Mouse (Mus musculus) megakaryocyte progenitor cell, adult 5-6 weeks (primary cell): ENCODE results near the gene Mamdc2. TPM values are rescaled to one million over a fixed set of nuclear protein-coding genes. Genes with fewer than 3 reads are reported as not detected.
"Not testable (repeated sequence)": the region's sequence is repeated elsewhere in the genome, so short reads cannot be mapped to it uniquely, and the experiment has no call there.

ENCODE experiments used
- ATAC-seq: replicated peaks from 2 replicates; pipeline ENCODE4 v1.8.0; 2016; ENCODE audit warnings: mild to moderate bottlenecking, moderate TSS enrichment, inconsistent platforms; ENCODE audit not compliant: poor library complexity
- total RNA-seq, 2 experiments: library from RNA; stranded (forward) in 1 of 2; stranded (reverse) in 1 of 2; fragments of 157-497, 149-512 nt in 1 of 2; fragments of 200-1000 nt in 1 of 2; gene quantifications; 2 replicates each; pipeline versions ENCODE4 v1.2.3 to v1.2.4; 2015 to 2017

Gene Mamdc2
- 0.20 and 0.35 TPM in 2 replicates for total RNA-seq (2015)
- total RNA-seq (2017): 0.17 and 0.54 TPM in 2 replicates

DNA sequence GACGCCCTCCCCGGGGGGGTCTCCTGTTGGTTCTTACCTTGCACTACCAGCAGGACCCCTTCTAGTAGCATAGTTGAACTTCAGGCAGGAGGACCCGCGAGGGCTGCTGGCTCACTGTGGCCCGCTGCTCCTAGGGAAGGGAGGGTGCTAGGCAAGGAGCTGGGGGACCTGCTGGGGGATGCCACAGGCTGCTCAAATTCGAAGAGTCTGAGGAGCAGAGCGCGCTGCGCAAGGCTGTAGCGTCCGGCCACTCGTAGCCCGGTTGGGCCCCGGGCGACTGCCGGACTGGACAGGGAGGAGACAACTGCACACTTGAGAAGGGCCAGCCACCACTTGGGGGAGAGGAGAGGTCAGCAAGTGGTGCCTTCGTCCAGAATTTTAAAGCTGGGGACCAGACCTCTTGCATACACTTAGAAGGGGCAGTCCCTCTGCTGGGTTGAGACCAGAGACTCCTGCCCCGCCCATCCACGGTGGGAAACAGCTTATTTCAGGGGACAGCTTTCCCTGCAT, at the start of gene Mamdc2:
Gene Mamdc2, minus strand, starts transcription at position 455 of the 510 bp plus-strand sequence.
- 0 out of 2 replicates have a peak, but pooled peaks have one; percentile 8 for ATAC-seq

DNA sequence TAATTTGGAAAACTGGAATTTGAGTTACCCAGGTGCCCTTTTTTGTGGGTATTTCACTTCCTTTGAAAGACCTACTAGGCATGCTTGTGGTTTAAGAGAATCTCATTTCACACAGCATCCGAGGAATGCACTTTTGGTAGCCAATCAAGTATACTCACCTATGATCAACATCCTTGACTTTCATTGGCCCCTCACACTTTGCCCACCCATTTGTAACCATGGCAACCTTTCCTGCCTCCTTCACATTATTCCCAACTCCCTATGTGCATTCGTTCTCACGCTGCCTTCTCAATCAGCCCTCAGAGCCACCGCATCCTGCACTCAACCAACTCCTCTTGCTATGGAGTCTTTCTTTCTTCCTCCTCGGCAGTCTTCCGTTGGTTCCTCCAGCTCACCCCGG, 49.8 kb upstream of the Mamdc2 start:
- ATAC-seq: no peak

DNA sequence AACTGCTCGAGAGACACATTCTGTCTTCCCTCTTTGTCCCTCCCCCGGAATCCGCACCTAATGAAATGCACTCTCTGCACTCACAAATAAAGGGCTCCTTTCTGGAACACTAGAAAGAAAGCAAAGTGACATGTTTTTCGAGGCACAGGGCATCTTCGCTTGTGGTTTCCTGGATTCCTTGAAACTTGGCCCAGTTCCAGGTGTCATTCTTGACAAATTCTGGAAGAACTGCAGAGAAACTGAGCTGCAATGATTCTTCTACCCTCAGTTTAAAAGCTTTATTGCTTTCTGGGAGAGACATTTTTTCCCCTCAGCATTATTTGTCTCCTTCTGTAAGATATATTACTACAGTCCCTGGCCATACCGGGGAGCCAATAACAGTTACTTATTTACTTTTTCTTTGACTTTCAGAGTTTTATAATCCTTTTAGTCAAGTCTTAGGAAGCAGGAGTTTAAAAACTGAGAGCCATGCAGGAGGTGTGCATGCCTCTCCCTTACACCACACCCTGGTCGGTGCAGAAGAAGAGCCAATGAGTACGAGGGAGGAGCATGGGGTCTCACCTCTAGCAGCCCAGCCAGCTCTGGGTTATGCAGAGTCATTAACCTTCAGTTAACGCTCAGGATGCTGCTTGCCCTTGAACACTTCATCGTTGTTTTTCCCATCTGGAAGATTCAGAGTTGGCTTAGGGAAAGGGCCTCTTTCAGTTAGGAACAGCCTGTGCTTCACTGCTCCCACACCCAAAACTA, 49.1 kb upstream of the Mamdc2 start:
- ATAC-seq: no peak

DNA sequence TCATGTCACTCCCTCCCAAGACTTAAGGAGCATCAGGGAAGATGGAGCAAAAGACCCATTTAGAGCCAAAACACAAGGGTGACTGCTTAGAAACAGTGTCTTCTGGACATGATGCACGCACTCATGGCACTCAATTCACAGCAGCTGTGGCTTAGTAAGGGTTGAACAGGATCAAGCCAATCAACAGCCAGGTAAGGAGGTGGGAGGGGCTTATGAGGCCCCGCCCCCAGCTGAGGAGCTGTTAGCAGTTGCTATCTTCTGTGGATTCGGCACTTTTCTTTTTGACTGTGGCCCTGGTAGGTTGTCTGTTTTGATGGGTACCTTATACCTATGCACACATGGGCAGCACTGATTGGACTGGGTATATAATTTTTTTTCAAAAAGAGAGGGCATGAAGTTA, 48.3 kb upstream of the Mamdc2 start:
- ATAC-seq: no peak

DNA sequence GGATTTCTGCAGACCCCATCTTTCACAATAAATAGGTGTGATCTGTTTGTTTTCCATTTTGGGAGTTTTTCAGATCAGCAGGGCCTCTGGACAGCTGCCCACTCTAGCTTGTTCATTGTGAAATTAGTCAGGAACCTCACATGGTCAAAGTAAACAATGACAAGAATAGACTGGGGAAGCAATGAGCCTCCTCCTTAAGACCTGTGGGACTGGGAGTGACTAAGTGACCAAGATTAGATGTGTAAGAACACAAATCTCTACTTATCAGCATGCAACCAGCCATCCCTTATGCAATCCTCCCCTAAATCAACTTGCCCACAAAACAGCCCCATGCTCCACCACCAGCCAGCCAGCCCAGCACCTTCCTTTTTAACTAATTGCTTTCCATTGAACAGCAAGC, 44.4 kb upstream of the Mamdc2 start:
- ATAC-seq: peak; percentile 64

DNA sequence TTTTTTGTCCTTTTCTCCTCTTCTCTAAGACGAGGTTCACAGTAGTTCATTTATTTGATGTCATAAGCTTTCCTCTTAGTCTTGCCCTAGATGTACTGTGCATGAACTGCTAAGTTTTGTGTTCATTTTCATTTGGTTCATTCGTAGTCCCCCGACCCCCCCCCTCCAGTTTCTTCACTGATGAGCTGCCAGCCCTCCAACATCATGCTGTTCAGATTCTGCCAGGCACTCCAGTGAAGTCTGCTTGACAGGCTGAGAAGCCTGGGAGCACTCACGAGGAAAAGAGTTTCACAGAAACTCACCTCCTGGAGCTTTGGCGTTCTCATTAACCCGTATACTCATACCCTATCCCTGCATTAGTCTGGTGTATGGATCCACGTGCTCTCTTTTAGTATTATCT, 42.5 kb upstream of the Mamdc2 start:
- ATAC-seq: not testable (repeated sequence)

DNA sequence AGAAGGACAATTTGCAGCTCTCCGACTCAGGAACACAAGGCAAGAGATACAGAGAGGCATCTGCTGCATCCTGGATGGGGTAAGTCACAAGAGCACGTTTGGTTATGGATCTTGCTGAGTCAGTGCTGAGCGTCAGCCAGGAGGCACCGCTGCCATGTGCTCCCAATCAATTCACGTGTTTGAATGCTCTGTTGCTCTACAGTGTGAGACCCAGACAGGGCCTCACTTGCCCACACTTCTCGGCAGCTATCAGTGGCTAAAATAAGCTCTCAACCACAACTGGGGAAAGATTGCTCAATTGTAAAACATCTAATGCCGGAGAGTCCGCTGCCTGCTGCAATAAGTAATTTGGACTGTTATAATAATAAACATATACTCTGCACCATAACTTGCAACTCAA, 41.5 kb upstream of the Mamdc2 start:
- peak; percentile 93 for ATAC-seq

DNA sequence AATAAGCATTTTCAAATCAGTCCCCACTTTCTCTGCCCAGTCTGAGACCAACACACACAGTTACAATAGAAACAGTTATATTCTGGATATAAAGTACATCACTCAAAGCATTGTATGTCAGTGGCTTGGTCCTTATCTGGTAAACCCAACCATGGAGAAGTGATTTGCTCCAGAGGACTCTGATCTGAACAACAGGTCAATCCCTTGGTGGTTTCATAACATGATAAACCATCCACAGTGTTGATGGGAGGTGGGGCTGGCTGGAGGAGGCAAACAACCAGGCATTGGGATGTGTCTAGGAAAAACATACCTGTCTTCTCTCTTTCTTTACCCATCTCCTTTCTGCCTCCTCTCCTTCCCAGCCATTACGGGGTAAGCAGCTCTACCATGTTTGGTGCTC, 39.2 kb upstream of the Mamdc2 start:
- ATAC-seq: no peak

DNA sequence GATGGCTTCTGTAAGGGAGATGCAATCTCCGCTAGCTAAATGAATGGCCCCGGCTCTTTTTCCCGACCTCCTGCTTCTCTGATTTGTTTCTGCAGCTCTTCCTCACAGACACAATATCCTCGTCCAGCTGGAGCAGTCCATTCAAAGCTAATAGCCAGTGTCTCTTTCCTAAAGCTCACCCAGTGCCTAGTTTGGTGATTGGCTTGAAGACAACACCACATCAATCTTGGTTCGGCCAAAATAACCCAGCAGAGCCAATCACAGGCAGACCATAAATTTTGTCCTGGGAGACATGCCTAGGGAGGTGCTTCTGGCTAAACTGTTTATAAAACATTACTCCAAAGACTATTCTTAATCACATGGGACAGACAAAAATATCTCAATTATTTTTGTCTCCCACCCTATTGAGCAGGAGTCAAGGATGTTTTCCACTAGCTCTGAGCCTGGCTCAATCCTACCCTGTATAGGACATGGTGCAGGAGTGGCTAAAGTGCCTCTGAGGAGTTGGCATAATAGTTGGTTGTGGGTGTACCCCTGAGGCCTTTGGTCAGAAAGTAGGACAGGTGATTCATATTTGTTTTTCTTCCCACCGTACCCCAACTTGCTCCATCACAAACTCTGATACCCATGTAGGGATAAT, 38.5 kb upstream of the Mamdc2 start:
- ATAC-seq: no peak

DNA sequence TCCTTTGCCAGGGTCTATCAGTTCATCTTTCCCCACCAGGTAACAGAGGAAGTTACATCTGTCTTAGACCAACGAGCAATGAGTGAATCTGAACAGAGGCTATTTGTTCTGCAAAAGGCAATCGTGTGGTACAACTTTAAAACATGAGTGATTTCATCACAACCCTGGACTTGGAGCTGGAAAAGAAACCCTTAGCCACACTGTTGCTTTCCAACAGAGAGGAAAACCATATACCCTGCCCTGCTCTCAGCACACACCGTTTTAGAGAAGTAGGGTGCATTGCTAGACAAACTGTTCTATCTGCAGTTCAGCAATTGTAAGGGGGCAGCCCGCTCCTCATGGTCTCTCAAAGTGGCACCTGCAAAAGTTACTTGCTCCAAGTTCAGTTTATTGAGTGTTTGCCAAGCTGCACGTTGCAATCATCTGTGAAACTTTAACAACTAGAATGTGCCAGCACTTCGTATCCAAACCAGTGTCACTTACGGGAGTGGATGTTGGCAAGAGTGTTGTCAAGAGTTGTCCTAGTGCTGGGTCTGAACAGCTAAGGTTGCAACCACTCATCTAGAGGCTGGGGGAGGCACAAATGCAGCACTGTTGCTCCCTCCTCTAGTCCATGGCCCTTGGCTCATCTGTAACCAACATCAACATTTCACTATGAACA, 37.8 kb upstream of the Mamdc2 start:
- ATAC-seq: 0 out of 2 replicates have a peak, but pooled peaks have one; percentile 30

DNA sequence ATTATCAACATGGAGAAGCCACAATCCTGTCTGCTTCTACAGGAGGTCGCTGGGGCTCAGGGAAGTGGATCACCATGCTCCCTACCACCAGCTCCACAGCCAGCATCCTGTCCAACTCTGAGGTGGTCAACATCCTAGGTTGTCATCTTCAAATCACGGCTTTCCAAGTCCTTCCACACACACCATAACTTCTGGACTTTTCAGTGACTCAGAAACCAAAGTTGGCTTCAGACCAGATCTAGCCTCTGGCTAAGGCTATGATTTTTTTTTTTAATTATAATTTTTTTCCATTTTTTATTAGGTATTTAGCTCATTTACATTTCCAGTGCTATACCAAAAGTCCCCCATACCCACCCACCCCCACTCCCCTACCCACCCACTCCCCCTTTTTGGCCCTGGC, 34.3 kb upstream of the Mamdc2 start:
- not testable (repeated sequence) for ATAC-seq

DNA sequence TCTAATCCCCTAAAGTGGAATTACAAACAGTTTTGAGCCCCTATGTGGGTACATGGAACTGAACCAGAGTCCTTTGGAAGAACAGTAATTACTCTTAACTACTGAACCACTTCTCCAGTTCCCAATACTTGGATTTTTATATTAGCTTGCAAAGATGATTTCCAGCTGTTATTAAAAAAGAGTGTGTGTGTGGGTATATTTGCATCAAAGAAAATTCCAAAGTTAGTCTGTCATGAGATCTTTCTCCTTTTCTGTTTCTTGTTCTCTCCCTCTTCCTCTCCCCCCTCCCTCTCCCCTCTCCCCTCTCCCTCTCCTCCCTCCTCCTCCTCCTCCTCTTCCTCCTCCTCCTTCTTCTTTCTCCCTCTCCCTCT, 31.3 kb upstream of the Mamdc2 start:
- ATAC-seq: no peak

DNA sequence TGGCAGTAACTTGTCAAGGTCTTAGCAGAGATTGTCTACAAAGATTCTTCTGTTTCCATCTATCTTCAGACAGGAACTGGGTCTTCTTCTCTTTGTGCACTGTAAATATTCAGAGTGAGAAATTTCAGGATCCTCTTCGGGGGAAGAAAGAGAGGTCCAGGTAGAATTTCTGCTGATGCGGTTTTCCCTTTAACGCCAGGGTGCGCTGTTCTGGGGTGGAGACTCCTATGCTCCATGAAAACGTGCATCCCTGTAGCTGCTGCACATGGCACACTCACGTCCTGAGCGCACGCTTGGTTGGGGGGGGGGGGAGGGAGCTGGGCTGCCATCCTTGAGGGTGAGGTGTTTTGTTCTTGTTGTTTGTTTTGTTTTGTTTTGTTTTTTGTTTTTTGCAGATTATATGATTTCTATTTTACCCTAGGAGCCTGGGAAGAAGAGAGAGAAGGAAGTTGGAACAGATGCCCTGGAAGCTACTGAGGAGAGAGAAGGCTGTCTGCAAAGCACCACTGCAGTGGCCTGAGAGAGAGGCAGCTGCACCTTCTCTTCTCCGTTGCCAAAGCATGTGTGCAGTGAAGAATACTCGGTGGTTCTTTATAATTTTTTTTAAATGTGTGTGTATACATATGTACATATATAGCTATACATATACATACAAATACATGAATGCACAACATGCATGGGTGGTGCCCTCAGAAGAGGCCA, 30.8 kb upstream of the Mamdc2 start:
- ATAC-seq: peak; percentile 52; the same call in 1 of the 2 replicates

DNA sequence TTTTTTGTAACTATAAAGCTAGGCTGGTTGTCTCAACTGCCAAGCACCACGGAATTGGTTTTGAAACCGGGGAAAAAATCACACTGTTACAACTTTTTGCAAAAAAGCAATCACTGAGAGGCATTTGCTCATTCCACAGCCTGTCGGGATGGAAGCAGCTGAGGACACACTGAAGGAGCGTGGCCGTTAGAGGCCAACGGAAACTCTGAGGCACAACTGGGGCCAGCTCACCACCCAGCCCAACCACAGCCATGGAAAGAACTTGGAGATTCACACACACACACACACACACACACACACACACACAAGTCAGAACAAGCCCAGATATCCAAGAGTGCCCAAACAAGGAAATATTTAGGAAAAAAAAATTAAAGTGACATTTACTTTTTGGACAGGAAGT, 29.6 kb upstream of the Mamdc2 start:
- peak; percentile 46; the same call in 1 of the 2 replicates for ATAC-seq

DNA sequence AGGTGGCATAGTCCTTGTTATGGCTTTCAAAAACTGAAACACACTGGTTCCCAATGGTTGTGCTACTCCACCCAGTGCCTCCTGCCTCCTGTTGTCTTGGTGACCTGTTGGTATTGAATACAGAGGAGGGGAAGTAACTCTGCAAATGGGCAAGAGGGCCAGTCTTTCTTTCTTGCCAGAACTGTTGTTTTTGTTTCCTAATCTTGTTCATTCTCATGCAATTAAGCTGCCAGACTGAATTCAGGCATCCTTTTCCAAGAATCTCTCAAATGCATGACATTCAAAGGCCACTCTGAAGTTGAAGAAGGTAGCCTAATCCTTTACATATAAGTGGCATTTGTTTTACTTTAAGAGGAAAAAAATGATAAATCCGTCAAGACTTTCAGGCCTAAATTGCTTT, 19.6 kb upstream of the Mamdc2 start:
- ATAC-seq: peak; percentile 57

DNA sequence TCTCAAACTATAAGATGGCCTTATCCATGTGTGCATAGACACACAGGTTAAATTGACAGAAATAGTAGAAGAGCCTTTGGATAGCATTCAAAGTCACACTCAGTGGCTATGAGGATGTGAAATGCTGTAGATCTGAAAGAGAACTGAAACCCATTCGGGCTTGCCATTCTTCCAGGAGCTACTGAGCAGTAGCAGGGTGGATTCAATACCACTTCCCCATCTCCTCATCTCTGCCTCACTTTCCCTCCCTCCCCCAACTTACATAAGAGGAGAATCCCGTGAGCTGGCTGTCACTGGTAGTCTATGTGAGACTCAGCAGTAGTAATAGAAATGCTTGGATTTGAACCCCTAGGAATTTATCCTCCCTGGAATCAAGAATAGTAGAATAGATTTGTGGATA, 18.8 kb upstream of the Mamdc2 start:
- ATAC-seq: peak; percentile 86

DNA sequence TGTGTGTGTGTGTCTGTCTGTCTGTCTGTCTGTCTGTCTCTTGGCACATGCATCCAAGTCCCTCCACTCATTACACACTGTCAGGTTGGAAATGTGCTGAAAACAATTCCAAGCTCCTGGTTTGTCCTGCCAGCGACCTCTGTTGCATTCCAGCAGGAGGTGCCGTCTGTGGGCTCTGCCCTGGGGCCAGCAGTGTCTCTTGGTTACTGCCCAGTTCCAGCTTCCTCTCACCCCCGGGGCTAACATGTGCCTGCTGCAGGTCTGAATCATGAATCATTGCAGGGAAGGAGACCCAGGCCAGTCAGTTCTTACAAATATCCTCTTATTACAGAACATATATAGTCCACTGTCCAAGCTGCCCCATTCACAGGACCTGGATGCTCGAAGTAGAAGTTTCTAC, 9.2 kb upstream of the Mamdc2 start:
- ATAC-seq: no peak

DNA sequence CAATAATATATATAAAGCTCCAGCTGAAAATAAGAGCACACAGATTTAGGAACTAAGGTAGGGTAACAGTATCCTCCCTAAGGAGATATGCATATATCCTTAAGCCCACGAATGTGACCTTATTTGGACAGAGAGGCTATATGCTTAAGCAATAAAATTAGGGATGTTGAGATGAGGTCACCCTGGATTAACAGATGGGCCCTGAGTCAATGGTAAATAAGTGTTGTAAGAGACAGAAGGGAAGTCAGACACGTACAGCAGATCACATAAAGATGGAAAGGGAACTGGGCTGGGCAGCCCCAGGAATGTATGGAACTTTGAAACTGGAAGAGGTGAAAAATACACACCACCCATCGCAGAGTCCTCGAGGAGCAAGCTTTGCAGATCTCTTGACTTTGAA, 3.1 kb upstream of the Mamdc2 start:
- peak; percentile 71 for ATAC-seq

DNA sequence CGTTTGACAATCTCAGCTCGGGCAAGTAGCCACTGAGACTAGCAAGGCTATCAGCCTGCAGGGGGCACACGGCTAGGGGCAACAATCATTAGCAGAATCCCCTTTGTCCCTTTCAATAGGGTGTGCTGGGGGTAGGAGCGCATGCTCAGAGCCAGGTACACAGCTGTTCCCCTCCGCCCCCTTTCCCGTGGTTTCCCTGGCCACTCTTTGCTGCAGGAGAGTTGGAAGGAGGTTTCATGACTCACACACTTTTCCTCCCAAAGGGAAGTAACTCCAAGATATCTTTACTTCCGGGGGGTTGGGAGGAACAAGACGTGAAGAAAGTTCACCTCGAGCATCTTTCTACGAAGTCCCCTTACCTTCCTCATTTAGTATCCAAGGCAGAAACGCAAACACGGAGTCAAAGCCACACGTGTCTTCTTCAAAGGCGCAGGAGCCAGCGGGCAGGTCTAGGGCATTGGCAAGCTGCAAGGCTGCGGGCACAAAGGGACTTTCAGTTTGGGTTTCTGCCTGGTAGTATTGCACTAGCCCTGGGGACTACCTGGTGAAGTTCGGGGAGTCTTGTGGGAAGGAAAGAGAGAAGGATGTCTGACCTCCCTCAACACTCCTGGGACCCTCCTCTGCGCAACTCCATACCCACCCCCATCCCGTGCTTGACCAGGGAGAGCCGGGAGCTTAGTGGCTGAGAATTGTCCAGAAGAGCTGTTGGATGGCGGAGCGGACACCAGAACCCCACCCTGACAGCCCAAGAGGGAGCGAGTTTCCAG, 838 bp downstream of the Mamdc2 start:
- peak; percentile 40 for ATAC-seq
